10 mouse cellular contexts compared by ENCODE assay signal in the genomic region with DNA sequence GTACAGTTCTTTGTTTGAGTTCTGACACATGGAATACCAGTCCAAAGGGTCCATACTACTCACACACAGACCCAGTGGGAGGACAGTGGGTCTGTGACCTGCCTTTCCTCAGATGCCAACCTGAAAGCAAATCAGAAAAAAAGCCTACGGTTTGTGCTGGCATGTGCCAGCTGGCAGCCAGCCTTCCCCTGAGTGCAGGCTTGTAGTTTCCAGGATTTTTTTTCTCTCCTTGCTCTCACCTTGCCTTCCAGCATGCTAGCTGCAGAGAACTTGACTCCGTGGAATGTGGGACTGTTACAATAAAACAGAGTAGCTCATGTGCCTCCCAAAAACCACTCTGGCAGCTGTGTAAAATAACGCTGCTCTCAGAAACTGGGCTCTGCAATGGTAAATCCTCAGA.
DNase-seq lines count a peak whose midpoint lies in the region; ATAC-seq lines count a peak whose summit lies in the region.
"Had no signal": no experiment of that assay in that cellular context is flagged by ENCODE, and none has a peak within 500 bp of the region (broad histone marks: within the 10 kb centered on the region; RNA-seq: fewer than 3 reads in every experiment).

No protein-coding gene starts in this region.

- no peaks in the 10 kb centered on the region for H3K9me3 ChIP-seq in hindbrain, embryonic 10.5 days
- H3K9me3 ChIP-seq in hindbrain, embryonic 13.5 days: no peaks in the 10 kb centered on the region
- H3K9me3 ChIP-seq in embryonic facial prominence, embryonic 14.5 days (ENCODE audit: control insufficient read depth, low read length): no peaks in the 10 kb centered on the region
- H3K9me3 ChIP-seq in hindbrain, embryonic 16.5 days (ENCODE audit: control insufficient read depth, low read length): no peaks in the 10 kb centered on the region
- H3K9me3 ChIP-seq in limb, embryonic 13.5 days: no peaks in the 10 kb centered on the region
- H3K9me3 ChIP-seq: midbrain, embryonic 10.5 days had no signal

- H3K27me3 ChIP-seq in hindbrain, embryonic 10.5 days (ENCODE audit: insufficient read depth, poor library complexity, severe bottlenecking): no peaks in the 10 kb centered on the region
- H3K27me3 ChIP-seq in hindbrain, embryonic 13.5 days: no peaks in the 10 kb centered on the region
- H3K27me3 ChIP-seq in embryonic facial prominence, embryonic 14.5 days (replicated peaks; ENCODE audit: control insufficient read depth, insufficient read depth, low read length): no peaks in the 10 kb centered on the region
- H3K27me3 ChIP-seq in hindbrain, embryonic 16.5 days (replicated peaks; ENCODE audit: control insufficient read depth, insufficient read depth, low read length): no peaks in the 10 kb centered on the region
- no peaks in the 10 kb centered on the region for H3K27me3 ChIP-seq in limb, embryonic 13.5 days

- no peak overlapping the region for H3K9ac ChIP-seq in hindbrain, embryonic 13.5 days
- H3K9ac ChIP-seq in embryonic facial prominence, embryonic 14.5 days (ENCODE audit: low read depth, low read length): no peak overlapping the region
- no peak overlapping the region for H3K9ac ChIP-seq in hindbrain, embryonic 16.5 days (ENCODE audit: low read depth, low read length)
- H3K9ac ChIP-seq in limb, embryonic 13.5 days: no peak overlapping the region

- H3K4me2 ChIP-seq in hindbrain, embryonic 13.5 days: no peak overlapping the region
- H3K4me2 ChIP-seq in embryonic facial prominence, embryonic 14.5 days (ENCODE audit: low read depth, low read length): no peak overlapping the region
- no peak overlapping the region for H3K4me2 ChIP-seq in hindbrain, embryonic 16.5 days (ENCODE audit: low read length)
- peak overlapping the region; percentile 36 for H3K4me2 ChIP-seq in limb, embryonic 13.5 days (replicated peaks)

- no peak for DNase-seq in hindbrain, embryonic 10.5 days (ENCODE audit: low spot score)
- peak; percentile 86 for DNase-seq in embryonic facial prominence, embryonic 14.5 days (ENCODE audit: low spot score)
- DNase-seq in gastrocnemius, postnatal 10 days: no peak
- no peak for DNase-seq in thymus, postnatal 14 days

- no peaks in the 10 kb centered on the region for H3K36me3 ChIP-seq in hindbrain, embryonic 10.5 days
- H3K36me3 ChIP-seq in hindbrain, embryonic 13.5 days: no peaks in the 10 kb centered on the region
- no peaks in the 10 kb centered on the region for H3K36me3 ChIP-seq in embryonic facial prominence, embryonic 14.5 days (ENCODE audit: control insufficient read depth, insufficient read depth, low read length)
- no peaks in the 10 kb centered on the region for H3K36me3 ChIP-seq in hindbrain, embryonic 16.5 days (ENCODE audit: control insufficient read depth, insufficient read depth, low read length)
- no peaks in the 10 kb centered on the region for H3K36me3 ChIP-seq in limb, embryonic 13.5 days
- H3K36me3 ChIP-seq: G1E; midbrain, embryonic 10.5 days had no signal

- peaks cover 3% of the 10 kb centered on the region for H3K4me1 ChIP-seq in hindbrain, embryonic 10.5 days (replicated peaks)
- peaks cover 13% of the 10 kb centered on the region for H3K4me1 ChIP-seq in hindbrain, embryonic 13.5 days (replicated peaks)
- peaks cover 13% of the 10 kb centered on the region for H3K4me1 ChIP-seq in embryonic facial prominence, embryonic 14.5 days (ENCODE audit: control insufficient read depth, insufficient read depth, low read length)
- H3K4me1 ChIP-seq in hindbrain, embryonic 16.5 days (ENCODE audit: control insufficient read depth, insufficient read depth, low read depth, low read length): 0 out of 2 replicates have a peak, but pooled peaks cover 3% of the 10 kb centered on the region
- H3K4me1 ChIP-seq in limb, embryonic 13.5 days: peaks cover 33% of the 10 kb centered on the region

- 0 out of 2 replicates have a peak overlapping the region, but pooled peaks have one; percentile 8 for H3K27ac ChIP-seq in hindbrain, embryonic 10.5 days
- no peak overlapping the region for H3K27ac ChIP-seq in hindbrain, embryonic 13.5 days
- peak overlapping the region; percentile 8; the same call in 1 of the 2 replicates for H3K27ac ChIP-seq in embryonic facial prominence, embryonic 14.5 days (replicated peaks; ENCODE audit: low read depth, low read length)
- 0 out of 2 replicates have a peak overlapping the region, but pooled peaks have one; percentile 2 for H3K27ac ChIP-seq in hindbrain, embryonic 16.5 days (ENCODE audit: low read depth, low read length)
- H3K27ac ChIP-seq in limb, embryonic 13.5 days: peak overlapping the region; percentile 74
- H3K27ac ChIP-seq: midbrain, embryonic 10.5 days had no signal

- H3K4me3 ChIP-seq in hindbrain, embryonic 10.5 days: no peak overlapping the region
- no peak overlapping the region for H3K4me3 ChIP-seq in hindbrain, embryonic 13.5 days
- H3K4me3 ChIP-seq in embryonic facial prominence, embryonic 14.5 days (ENCODE audit: low read depth, low read length): no peak overlapping the region
- H3K4me3 ChIP-seq in hindbrain, embryonic 16.5 days (ENCODE audit: low read length): no peak overlapping the region
- no peak overlapping the region for H3K4me3 ChIP-seq in limb, embryonic 13.5 days
- H3K4me3 ChIP-seq: midbrain, embryonic 10.5 days had no signal

- no peak for ATAC-seq in hindbrain, embryonic 13.5 days (ENCODE audit: low FRiP score)
- ATAC-seq in embryonic facial prominence, embryonic 14.5 days (ENCODE audit: low read depth): peak; percentile 85
- ATAC-seq in hindbrain, embryonic 16.5 days: 0 out of 2 replicates have a peak, but pooled peaks have one; percentile 34
- ATAC-seq in limb, embryonic 13.5 days (ENCODE audit: low FRiP score, low read depth): peak; percentile 90
- ATAC-seq: inflammation-experienced regulatory T-cells, adult 6 months had no signal

- WGBS in hindbrain, embryonic 10.5 days: 64% methylated on average over 3 of the region's 3 CpGs
- 70% methylated on average over 3 of the region's 3 CpGs for WGBS in hindbrain, embryonic 13.5 days
- 10% methylated on average over 3 of the region's 3 CpGs for WGBS in embryonic facial prominence, embryonic 14.5 days
- 32% methylated on average over 3 of the region's 3 CpGs for WGBS in hindbrain, embryonic 16.5 days
- 5% methylated on average over 3 of the region's 3 CpGs for WGBS in limb, embryonic 13.5 days
